Mouse (Mus musculus): ENCODE data around the gene Fry.
"Not testable (repeated sequence)": the region's sequence is repeated elsewhere in the genome, so short reads cannot be mapped to it uniquely, and the experiment has no call there.

Fry gene

DNA sequence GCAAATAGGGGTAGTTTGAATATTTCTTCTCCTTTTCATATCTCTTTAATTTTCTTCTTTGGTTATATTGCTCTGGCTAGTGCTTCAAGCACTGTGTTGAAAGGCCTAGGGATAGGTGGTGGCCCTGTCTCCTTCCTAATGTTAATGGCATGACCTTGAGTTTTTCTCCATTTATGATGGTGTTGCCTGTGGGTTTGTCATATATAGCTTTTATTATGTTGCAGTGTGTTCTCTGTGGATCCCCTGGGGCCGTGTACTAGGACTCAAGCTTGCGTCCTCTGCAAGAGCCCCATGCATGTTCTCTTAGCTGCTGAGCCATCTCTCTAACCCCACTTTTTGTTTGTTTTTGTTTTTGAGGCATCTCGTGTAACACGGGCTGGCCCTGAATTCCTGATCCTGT, 358.9 kb downstream of the Fry start:
- DNase-seq, result no peak

DNA sequence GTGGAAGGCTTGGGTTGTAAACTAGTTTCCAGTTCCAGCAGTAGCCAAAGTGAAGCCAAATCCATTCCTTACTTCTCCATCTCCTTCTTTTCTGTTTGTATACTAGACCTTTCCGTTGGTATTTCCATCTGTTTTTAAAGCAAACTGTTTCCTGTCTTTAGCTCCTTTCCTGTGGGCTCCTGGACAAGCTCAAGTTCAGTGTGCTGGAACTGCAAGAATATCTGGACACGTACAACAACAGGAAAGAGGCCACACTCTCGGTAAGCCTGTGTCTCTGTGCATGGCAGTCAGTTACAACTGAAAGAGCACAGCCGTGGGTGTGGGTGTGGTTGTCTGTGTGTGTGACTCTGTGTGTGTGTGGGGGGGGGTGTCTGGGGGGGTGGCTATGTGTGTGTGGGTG, 360.2 kb downstream of the Fry start:
- DNase-seq, result no peak

DNA sequence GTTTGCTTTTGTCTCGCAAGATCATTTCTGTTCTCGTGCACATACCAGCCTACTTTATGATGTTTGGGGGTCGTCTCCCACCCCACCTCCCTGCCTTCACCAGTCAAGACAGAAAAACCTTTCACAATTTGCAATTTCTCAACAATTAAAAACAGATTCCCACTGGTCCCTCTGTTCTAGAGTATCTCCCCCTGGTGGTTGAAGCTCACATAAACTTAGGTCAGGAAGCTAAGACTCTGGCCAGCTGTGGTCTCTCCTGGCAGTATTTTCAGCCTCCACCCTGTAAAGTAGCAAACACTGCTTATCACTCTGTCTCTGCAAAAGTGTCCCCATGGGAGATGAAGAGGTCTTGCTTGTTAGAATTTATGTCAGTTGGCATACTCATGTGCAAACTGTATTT, 366.8 kb downstream of the Fry start:
- DNase-seq, result no peak

DNA sequence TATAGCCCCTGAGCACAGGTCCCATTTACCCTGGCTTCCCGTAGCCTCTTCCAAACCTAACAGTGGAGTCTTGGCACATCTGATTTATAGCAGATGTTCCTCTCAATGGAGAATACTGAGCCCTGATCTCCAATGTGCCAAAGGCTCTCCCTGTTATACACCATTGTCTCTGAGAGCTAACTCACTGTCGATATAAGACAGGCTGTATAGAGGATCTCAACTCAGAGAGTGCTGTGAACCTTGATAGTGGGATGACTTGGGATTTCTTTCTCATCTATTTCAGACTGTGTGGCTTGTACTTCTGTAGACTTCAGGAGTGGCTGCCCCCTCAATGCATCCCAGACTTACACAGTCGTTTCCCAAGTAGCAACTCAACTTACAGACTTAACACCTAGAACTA, 371.8 kb downstream of the Fry start:
- DNase-seq, result no peak

DNA sequence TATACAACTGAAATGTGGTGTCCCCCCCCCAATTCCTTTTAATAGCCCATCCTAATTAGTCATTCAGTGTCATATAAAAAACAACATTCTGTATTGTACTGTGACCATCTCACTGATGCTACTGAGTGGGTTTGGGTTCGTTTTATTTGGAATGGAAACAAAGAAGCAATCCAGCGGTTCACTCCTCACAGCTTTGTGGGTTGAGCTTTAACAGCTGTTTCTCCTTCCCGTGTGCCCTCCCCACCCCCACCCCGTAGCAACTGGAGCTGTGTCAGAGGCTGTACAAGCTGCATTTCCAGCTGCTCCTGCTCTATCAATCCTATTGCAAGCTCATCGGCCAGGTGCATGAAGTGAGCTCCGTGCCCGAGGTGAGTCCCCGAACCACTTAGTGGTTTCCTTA, 372.4 kb downstream of the Fry start:
- no peak for DNase-seq

DNA sequence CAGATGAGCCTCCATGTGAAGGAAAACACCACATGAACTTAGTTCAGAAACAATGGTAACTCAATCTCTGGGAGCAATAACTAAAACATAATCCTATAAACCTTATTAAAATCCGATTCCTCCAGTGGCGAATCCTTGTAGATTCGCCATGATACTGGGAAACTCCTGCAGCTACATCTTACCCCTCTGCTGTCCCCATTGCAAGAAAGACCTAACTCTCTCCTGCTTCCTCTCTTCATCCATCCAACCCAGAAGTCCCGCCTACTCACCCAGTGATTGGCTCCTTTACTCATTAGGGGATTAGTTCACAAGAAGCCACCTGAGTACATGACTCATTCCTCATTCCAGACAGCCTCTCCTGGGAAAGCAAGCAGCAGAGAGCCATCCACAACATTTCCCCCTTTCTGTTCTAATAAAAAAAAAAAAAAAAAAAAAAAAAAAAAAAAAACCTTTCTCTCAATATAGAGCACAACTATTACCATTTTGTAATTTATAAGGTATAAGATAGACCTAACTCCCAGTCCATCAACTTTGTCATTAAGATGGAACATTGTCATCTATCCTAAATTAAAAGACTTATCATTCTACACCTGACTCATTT, 373.2 kb downstream of the Fry start:
- not testable (repeated sequence) for DNase-seq

DNA sequence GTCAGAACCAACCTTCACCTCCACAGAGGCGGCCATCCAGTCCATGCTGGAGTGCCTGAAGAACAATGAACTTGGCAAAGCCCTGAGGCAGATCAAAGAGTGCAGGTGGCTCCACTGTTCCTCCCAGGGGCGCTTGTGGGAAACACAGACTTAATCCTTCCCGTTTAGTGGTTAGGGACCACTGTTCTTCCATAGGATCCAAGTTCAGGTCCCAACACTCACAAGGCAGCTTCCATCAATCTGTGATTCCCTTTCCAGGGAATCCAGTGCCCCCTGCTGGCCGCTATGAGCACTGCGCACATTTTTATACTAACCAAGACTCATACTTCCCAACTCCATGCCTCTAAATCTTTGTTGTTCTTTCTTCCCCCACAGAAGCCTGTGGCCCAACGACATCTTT, 377.3 kb downstream of the Fry start:
- peak; percentile 30 for DNase-seq

DNA sequence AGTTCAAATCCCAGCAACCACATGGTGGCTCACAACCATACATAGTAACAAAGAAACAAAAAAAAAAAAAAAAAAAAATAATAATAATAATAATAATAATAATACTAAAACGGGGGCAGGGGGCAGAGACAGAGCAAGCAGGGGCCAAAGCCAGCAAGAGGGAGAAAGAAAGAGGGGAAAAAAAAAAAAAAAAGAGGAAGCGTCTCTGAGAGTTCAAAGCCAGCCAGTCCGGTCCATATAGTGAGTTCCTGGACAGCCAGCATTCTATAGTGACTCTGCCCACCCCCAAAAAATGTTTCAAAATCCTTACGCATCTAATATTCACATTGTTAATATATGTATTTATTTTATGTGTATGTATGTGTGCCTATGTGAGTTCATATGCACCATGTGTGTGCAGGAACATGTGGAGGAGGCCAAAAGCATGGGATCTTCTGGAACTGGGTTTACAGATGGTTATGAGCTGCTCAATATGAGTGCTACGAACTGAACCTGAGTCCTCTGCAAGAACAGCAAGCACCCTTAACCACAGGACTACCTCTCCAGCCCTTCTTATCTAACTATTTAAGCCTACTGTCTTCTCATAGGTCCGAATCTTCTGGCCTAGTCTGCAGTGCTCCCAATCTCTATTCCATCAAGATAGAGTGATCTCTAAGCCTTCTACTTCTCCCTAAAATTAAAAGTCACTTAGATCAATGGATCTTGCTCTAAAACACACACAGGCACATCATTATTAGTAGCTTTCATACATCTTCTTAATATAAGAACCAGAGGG, 392.2 kb downstream of the Fry start:
- DNase-seq, result no peak

DNA sequence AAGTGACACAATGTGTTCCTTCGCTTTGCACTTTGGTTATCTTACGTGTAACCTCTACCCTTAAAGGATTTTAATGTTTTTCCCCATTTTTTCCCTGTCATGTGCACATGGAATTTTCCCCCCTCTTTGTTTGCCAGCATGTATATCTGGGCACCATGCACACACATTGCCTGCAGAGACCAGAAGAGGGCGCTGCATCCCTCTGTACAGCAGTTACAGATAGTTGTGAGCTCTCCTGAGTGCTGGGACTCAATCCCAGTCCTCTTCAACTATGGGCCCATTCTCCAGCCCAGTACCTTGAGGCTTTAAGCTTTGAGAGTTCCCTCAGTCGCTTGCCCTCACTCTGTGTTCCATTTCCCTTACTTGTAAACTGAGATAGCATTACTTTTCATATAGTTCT, 394.8 kb downstream of the Fry start:
- DNase-seq, result no peak

DNA sequence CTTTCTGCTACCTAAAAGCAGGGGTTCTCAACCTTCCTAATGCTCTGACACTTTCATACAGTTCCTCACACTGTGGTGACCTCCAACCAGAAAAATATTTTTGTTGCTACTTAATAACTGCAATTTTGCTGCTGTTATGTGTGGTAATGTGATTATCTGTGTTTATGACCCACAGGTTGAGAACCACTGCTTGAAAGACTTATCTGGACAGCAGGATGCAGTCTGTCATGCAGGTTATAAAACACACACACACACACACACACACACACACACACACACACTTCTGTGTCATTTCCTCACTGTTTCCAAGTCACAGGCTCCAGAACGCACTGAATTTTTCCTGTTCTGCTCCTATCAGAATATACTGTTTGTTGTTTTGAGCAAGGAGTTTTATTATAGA, 395.6 kb downstream of the Fry start:
- no peak for DNase-seq

DNA sequence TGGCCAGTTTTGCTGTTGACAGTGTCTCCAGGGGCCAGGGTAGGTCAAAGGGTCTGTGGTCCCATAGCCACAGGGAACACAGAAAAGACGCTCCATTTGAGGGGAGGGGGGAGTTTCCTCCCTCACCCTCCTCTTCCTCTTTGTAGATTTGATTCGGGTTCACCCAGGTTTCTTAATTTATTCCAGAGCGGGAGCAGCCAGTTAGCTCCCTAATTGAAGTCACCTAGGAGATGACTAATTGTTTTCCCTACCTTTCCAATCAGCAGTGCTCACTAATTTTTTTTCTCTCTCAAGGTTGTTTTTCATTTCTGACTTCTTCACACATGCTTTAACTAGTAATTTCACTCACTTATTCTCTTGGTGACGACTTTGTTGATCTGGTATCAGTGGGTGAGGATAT, 399.6 kb downstream of the Fry start, which contains the start of gene Zar1l:
TSS of gene Zar1l (minus strand) at position 101 of the 400 bp plus-strand sequence.
- DNase-seq, result no peak

DNA sequence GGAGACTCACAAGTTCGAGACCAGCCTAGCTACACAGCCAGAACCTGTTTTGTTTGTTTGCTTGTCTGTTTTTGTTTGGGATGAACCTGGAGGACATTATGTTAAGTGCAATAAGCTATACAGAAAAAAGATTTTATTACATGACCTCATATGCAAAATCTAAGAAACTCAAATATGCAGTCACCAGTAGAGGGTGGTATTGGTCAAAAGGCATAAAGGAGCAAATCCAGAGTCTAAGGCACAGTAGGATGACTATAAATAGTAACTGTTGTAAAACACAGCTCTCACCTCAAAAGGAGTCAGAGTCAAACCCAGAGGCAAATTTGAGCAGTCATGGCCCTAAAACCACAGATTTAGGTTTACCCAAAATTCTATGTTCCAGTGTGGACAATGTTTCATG, 401.1 kb downstream of the Fry start:
- DNase-seq, result no peak

DNA sequence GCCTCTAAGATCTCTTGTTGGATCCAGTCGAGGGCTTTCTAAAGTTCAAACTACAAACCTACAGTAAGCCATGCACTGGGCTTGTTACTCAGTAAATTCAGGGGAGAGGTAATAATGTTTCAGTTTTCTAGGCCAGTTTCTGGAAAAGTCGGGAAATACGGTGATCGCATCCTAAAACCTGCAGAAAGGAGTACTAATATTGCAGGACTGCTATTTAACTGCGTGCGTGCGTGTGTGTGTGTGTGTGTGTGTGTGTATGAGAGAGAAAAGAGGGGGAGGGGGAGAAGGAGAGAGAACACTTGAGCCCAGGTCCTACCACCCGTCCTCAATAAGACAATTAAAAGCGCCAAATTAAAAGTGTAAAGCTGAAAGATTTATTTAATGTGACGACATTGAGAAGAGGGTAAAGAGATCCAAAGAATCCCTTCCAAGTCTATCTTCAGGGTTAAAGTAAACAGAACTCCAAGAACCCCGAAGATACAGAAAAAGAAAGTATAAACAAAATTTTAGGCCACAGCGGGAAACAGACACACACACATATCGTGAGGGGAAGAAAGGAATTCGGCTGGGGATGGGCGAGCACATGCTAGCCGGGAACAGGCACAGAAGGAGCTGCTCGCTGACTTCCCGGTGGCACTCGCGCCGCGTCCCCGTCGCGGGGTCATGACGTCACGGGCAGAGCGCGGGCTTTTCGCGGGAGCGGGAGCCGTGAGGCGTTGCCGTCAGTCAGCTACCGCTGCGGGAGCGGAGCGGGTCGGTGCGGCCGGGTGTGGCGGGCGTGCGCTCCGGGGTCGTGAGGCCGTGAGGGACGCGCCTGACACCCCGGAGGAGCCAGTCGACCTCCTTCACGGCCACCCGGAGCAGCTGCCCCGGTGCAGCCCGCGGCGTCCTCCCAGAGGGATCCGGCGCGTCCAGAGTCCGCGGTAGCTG, 403.8 kb downstream of the Fry start, which contains the start of gene Brca2:
TSS of gene Brca2 (plus strand) at position 694 of the 930 bp plus-strand sequence.
- DNase-seq, result peak; percentile 94

DNA sequence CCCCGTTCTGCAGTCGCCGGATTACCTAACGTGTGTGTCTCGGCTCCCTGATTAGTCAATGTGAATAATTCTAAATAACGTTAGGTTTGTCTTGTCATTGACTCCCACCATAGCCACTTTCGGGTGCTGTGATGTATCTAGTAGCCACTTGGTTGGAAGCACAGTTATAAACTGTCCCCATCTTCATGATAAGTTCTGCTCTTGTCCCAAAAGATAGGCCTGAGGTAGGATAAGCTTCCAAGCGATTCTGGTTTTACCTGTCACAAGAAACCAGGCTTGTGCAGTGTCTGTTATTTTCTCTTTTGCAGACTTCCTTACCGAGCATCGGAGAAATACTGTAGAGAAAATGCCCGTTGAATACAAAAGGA, 404.4 kb downstream of the Fry start:
- DNase-seq, result no peak

DNA sequence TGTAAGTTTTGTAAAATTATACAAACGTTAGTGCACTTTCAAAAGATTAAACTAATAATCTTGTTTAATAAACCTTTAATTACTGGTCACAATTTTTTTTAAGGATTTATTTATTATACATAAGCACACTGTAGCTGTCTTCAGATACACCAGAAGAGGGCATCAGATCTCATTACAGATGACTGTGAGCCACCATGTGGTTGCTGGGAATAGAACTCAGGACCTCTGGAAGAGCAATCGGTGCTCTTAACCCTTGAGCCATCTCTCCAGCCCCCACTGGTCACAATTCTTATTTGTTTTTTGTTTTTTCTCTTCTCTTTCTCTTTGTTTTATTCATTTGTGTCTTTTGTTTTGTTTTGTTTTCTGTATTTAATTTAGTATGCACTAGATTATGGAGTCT, 406.8 kb downstream of the Fry start:
- no peak for DNase-seq

DNA sequence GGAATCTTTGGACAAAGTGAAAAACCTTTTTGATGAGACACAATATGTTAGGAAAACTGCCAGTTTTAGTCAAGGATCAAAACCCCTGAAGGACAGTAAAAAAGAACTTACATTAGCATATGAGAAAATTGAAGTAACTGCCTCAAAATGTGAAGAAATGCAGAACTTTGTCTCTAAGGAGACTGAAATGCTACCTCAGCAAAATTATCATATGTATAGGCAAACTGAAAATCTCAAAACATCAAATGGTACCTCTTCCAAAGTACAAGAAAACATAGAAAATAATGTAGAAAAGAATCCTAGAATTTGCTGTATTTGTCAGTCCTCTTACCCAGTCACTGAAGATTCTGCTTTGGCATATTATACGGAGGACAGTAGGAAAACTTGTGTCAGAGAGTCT, 422.9 kb downstream of the Fry start:
- DNase-seq, result no peak

DNA sequence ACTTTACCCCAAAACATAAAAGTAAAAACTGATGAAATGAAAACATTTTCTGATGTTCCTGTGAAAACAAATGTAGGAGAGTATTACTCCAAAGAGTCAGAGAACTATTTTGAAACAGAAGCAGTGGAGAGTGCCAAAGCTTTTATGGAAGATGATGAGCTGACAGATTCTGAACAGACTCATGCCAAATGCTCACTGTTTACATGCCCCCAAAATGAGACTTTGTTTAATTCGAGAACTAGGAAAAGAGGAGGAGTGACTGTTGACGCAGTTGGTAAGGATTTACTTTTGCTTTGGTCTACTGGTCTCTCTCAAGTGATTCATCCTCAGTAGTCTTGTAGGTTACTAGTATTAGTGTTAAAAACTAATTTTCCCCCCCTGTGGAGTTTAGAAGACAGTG, 424.7 kb downstream of the Fry start:
- DNase-seq, result no peak

Measured in right cerebral cortex, postnatal 14 days (tissue).